Mouse (Mus musculus): ENCODE measurements around the gene Gpr18. TPM values are rescaled to one million over a fixed set of nuclear protein-coding genes. Genes with fewer than 3 reads are reported as not detected.
"Not testable (repeated sequence)": the region's sequence is repeated elsewhere in the genome, so short reads cannot be mapped to it uniquely, and the experiment has no call there.

Gene Gpr18
- polyA plus RNA-seq, 1 experiment from 2014 or later = 0.19 TPM

DNA sequence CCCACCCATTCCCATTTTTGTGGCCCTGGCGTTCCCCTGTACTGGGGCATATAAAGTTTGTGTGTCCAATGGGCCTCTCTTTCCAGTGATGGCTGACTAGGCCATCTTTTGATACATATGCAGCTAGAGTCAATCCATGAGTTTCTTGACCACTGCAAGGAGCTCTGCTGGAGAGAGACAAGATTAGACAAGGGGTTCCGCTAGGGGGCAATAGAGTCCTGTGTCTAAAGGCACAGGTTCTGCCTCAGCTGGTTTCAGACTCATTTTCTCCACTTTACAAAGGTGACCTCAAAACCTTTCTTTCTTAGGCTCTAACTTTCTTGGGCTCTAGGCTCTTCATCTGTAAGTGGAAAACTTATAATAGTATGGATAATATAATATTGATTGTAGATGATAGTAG is 50.4 kb downstream of the Gpr18 start:
- 12% methylated on average over 2 of the region's 2 CpGs for WGBS
- not testable (repeated sequence) for H3K27ac ChIP-seq; H3K4me1 ChIP-seq; H3K36me3 ChIP-seq; H3K27me3 ChIP-seq (ENCODE audit: low read depth, poor library complexity, severe bottlenecking); H3K4me3 ChIP-seq; H3K9me3 ChIP-seq (replicated peaks)
- peak; percentile 54 for DNase-seq (ENCODE audit: low spot score)

Other genes with a start within 250 kb of the Gpr18 start
- gene Dock9, start 117.9 kb downstream of the Gpr18 start, polyA plus RNA-seq (2016; fragmentation: Nextera tagmentation; extraction: Ambion mirVana) = 3.2 and 4.0 TPM in 2 replicates
- gene Ubac2, start 37.2 kb downstream of the Gpr18 start, polyA plus RNA-seq (2016; fragmentation: Nextera tagmentation; extraction: Ambion mirVana) = 66.2 and 73.4 TPM in 2 replicates
- 2.4 and 2.7 TPM in 2 replicates for gene Gpr183, start 49.4 kb upstream of the Gpr18 start, polyA plus RNA-seq (2016; fragmentation: Nextera tagmentation; extraction: Ambion mirVana)
- gene Timm8a2, start 118.9 kb upstream of the Gpr18 start, polyA plus RNA-seq (2016; fragmentation: Nextera tagmentation; extraction: Ambion mirVana) = not detected in 2 replicates
- 102 and 115 TPM in 2 replicates for gene Tm9sf2, start 191.3 kb upstream of the Gpr18 start, polyA plus RNA-seq (2016; fragmentation: Nextera tagmentation; extraction: Ambion mirVana)

Data from limb, embryonic 10.5 days (tissue).